Mouse (Mus musculus) forebrain, embryonic 12.5 days (tissue): ENCODE measurements around the gene Msi2. TPM values are rescaled to one million over a fixed set of nuclear protein-coding genes. Genes with fewer than 3 reads are reported as not detected.

Experiments
- ATAC-seq: fragments of 200-750 bp; cut with Nextera tagmentation; 2 replicates; pipeline ENCODE4 v1.8.0; 2017; ENCODE audit warnings: moderate TSS enrichment; ENCODE audit not compliant: low FRiP score
- H3K27ac ChIP-seq: fragments of 300-500 bp; sonication (generic); 2 replicates; pipeline ENCODE4 v1.5.1; 2016; ENCODE audit warnings: mild to moderate bottlenecking
- H3K27me3 ChIP-seq: fragments of 300-500 bp; sonication (generic); 2 replicates; pipeline ENCODE4 v1.6.1; 2016; ENCODE audit warnings: mild to moderate bottlenecking
- H3K36me3 ChIP-seq: fragments of 300-500 bp; sonication (generic); replicated peaks from 2 replicates; pipeline ENCODE4 v1.6.1; 2016; ENCODE audit warnings: mild to moderate bottlenecking
- H3K4me1 ChIP-seq: fragments of 300-500 bp; sonication (generic); 2 replicates; pipeline ENCODE4 v1.6.1; 2016
- H3K4me2 ChIP-seq: fragments of 300-500 bp; sonication (generic); 2 replicates; pipeline ENCODE4 v1.6.1; 2016; ENCODE audit warnings: mild to moderate bottlenecking, moderate library complexity
- H3K4me3 ChIP-seq: fragments of 300-500 bp; sonication (generic); replicated peaks from 2 replicates; pipeline ENCODE4 v1.5.1; 2016; ENCODE audit warnings: mild to moderate bottlenecking
- H3K9ac ChIP-seq: fragments of 300-500 bp; sonication (generic); 2 replicates; pipeline ENCODE4 v1.6.1; 2016; ENCODE audit warnings: mild to moderate bottlenecking
- H3K9me3 ChIP-seq: fragments of 300-500 bp; sonication (generic); 2 replicates; pipeline ENCODE4 v1.6.1; 2016
- WGBS: fragments of 180-500 bp; shearing (Covaris S2); methylation state at CpG from one replicate; pipeline ENCODE4 v1.1.7; 2016; 5-methylcytosine and 5-hydroxymethylcytosine counted together
- polyA plus RNA-seq: library from polyadenylated mRNA; unstranded; fragments of >200 nt; fragmentation: Nextera tagmentation; extraction: Ambion mirVana; gene quantifications from 2 replicates; pipeline ENCODE4 v1.2.1, GENCODE M21; 2016

The Msi2 gene
- polyA plus RNA-seq, 1 experiment from 2014 or later, result 35.8 TPM

GRCm38 (mm10) chr11:88645821-88646220 lies 72.5 kb downstream of the Msi2 start:
- Histone ChIP-seq H3K4me2 (peak overlapping the region; percentile 31; the same call in 1 of the 2 replicates), H3K4me1 (peaks cover 85% of the 10 kb centered on the region), H3K27me3 (no peaks in the 10 kb centered on the region), H3K9ac (no peak overlapping the region), H3K27ac (peak overlapping the region; percentile 88), H3K36me3 (peaks cover 4% of the 10 kb centered on the region), H3K9me3 (no peaks in the 10 kb centered on the region), H3K4me3 (no peak overlapping the region)
- ATAC-seq, result no peak; the same call in 1 of the 2 replicates
- 51% methylated on average over 7 of the region's 7 CpGs for WGBS

DNA sequence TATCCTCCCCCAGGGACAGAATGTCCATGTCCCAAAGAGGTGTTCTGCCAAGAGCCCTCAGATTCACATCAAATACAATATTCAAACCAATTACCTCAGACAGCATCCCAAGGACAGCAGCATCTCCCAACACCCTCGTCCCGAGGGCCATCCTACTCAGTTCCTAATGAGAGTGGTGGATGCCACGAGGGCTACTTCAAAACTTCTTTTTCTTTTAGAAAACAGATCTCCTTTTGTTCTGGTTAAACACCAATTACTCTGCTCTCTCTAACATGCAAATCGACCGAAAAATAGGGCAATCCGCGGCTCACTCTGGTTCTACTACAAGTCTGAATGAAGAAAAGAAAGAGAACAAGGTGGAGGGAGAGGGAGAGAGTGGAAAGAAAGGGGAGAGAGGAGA lies 73.6 kb downstream of the Msi2 start:
- Histone ChIP-seq H3K36me3 (peaks cover 11% of the 10 kb centered on the region), H3K9me3 (no peaks in the 10 kb centered on the region), H3K9ac (no peak overlapping the region), H3K4me2 (peak overlapping the region; percentile 31; the same call in 1 of the 2 replicates), H3K4me3 (no peak overlapping the region), H3K27me3 (no peaks in the 10 kb centered on the region), H3K4me1 (peaks cover 77% of the 10 kb centered on the region), H3K27ac (peak overlapping the region; percentile 88)
- 1% methylated on average over 7 of the region's 7 CpGs for WGBS
- peak; percentile 31; the same call in 1 of the 2 replicates for ATAC-seq

GRCm38 (mm10) chr11:88639862-88640261 lies 78.5 kb downstream of the Msi2 start:
- peaks cover 69% of the 10 kb centered on the region for H3K4me1 ChIP-seq
- H3K27ac ChIP-seq, result 0 out of 2 replicates have a peak overlapping the region, but pooled peaks have one; percentile 13
- no peaks in the 10 kb centered on the region for H3K9me3 ChIP-seq
- no peak overlapping the region for H3K4me3 ChIP-seq
- H3K4me2 ChIP-seq, result no peak overlapping the region
- no peak overlapping the region for H3K9ac ChIP-seq
- WGBS, result 66% methylated on average over 4 of the region's 4 CpGs
- ATAC-seq, result no peak
- H3K36me3 ChIP-seq, result peaks cover 12% of the 10 kb centered on the region; the same call in 1 of the 2 replicates
- H3K27me3 ChIP-seq, result no peaks in the 10 kb centered on the region

- H3K4me3 ChIP-seq, result no peak overlapping the region
- H3K9ac ChIP-seq, result no peak overlapping the region
- no peak overlapping the region for H3K4me2 ChIP-seq
- H3K4me1 ChIP-seq, result peaks cover 64% of the 10 kb centered on the region
- no peaks in the 10 kb centered on the region for H3K9me3 ChIP-seq
- 0 out of 2 replicates have a peak overlapping the region, but pooled peaks have one; percentile 37 for H3K27ac ChIP-seq
- H3K27me3 ChIP-seq, result no peaks in the 10 kb centered on the region
- WGBS, result 81% methylated on average over 6 of the region's 6 CpGs
- ATAC-seq, result no peak
- peaks cover 16% of the 10 kb centered on the region; the same call in 1 of the 2 replicates for H3K36me3 ChIP-seq
Observed at GRCm38 (mm10) chr11:88638936-88639542, 79.3 kb downstream of the Msi2 start.

DNA sequence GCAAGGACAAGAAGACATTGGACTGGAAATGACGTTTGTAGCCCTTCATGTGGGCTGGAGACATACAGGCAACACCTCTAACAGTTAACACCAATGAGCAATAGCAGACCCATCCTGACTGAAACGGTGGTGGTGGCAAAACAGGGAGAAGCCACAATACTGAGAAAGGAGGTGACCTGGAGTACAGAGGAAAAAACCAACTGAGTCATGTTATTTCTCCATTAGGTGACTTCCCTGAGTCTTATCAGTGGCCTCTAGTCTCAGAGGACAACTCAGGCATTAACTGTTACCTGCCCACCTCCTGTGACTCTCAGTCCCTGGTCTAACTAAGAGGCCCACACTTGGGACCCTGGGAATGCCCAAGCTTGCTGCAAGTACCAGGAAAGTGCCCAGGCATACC lies 80.1 kb downstream of the Msi2 start:
- Histone ChIP-seq H3K36me3 (peaks cover 16% of the 10 kb centered on the region; the same call in 1 of the 2 replicates), H3K4me2 (no peak overlapping the region), H3K4me1 (peaks cover 58% of the 10 kb centered on the region), H3K27ac (no peak overlapping the region), H3K27me3 (no peaks in the 10 kb centered on the region), H3K9me3 (no peaks in the 10 kb centered on the region), H3K4me3 (no peak overlapping the region), H3K9ac (no peak overlapping the region)
- 67% methylated on average over 2 of the region's 2 CpGs for WGBS
- no peak for ATAC-seq

DNA sequence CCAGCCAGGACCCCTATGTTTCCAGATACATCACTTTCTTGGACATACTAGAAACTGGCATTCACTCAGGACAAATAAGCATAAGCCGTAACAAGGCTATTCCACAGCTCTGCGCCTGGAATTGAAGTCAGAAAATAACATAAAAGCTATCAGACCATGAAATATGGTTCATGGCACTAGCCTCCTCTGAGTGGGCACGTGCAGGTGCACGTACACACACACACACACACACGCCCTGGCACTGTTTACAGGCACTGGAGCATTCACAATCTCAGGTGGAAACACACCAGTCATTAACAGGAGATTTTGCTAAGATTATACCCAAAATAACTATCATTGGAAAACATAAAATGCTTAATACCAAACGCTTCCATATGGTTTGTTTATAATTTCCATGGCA lies 81.4 kb downstream of the Msi2 start:
- Histone ChIP-seq H3K4me1 (peaks cover 63% of the 10 kb centered on the region), H3K4me3 (no peak overlapping the region), H3K9ac (no peak overlapping the region), H3K4me2 (no peak overlapping the region), H3K36me3 (peaks cover 16% of the 10 kb centered on the region; the same call in 1 of the 2 replicates), H3K27ac (no peak overlapping the region), H3K9me3 (no peaks in the 10 kb centered on the region), H3K27me3 (no peaks in the 10 kb centered on the region)
- 95% methylated on average over 6 of the region's 6 CpGs for WGBS
- ATAC-seq, result no peak

DNA sequence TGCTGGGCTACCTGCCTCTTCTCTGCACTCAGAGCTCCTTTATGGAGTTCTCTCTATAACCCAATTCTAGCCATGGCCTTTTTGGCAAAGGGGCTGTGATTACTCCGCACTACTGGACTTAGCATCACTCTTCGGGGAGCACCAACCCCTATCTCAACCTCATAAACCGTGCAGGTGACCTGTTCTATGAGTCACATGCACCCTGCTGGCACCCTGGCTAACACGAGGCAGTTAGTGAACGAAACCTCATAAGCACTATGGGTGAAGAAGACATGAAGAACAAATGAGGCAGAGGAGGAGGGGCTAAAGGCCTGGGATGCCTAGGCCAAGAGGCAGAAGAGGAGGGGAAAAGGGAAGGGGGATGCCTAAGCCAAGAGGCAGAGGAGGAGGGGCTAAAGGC lies 82.0 kb downstream of the Msi2 start:
- H3K27me3 ChIP-seq, result no peaks in the 10 kb centered on the region
- no peak overlapping the region for H3K4me2 ChIP-seq
- no peak for ATAC-seq
- peaks cover 64% of the 10 kb centered on the region for H3K4me1 ChIP-seq
- no peak overlapping the region for H3K4me3 ChIP-seq
- 93% methylated on average over 5 of the region's 5 CpGs for WGBS
- 0 out of 2 replicates have a peak overlapping the region, but pooled peaks have one; percentile 5 for H3K27ac ChIP-seq
- H3K36me3 ChIP-seq, result 0 out of 2 replicates have a peak, but pooled peaks cover 16% of the 10 kb centered on the region
- H3K9me3 ChIP-seq, result no peaks in the 10 kb centered on the region
- no peak overlapping the region for H3K9ac ChIP-seq

GRCm38 (mm10) chr11:88634627-88635026 lies 83.7 kb downstream of the Msi2 start:
- WGBS, result 54% methylated on average over 1 of the region's 1 CpGs
- Histone ChIP-seq H3K36me3 (0 out of 2 replicates have a peak, but pooled peaks cover 8% of the 10 kb centered on the region), H3K4me2 (no peak overlapping the region), H3K4me1 (peaks cover 71% of the 10 kb centered on the region), H3K27me3 (no peaks in the 10 kb centered on the region), H3K4me3 (no peak overlapping the region), H3K9ac (no peak overlapping the region), H3K27ac (no peak overlapping the region), H3K9me3 (no peaks in the 10 kb centered on the region)
- no peak for ATAC-seq

DNA sequence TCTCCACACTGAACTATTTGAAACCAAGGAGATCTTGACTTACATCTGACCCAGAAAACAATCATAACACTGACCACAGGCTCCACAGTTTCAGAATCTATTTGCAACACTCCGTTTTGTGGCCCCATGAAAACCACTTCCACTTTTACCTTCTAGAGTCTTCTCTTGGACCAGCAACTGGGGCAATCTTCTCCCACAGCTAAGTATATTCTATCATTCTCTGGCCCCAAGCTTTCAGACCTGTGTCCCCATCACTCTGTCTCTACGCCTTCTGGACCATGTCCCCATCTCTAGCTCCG lies 86.4 kb downstream of the Msi2 start:
- Histone ChIP-seq H3K9ac (no peak overlapping the region), H3K27me3 (no peaks in the 10 kb centered on the region), H3K4me3 (no peak overlapping the region), H3K4me2 (no peak overlapping the region), H3K9me3 (no peaks in the 10 kb centered on the region), H3K27ac (peak overlapping the region; percentile 70), H3K36me3 (0 out of 2 replicates have a peak, but pooled peaks cover 7% of the 10 kb centered on the region), H3K4me1 (peaks cover 72% of the 10 kb centered on the region)
- WGBS, result 89% methylated on average over 3 of the region's 3 CpGs
- ATAC-seq, result no peak

GRCm38 (mm10) chr11:88631084-88631931 lies 87.0 kb downstream of the Msi2 start:
- 70% methylated on average over 8 of the region's 8 CpGs for WGBS
- Histone ChIP-seq H3K4me3 (no peak overlapping the region), H3K9me3 (no peaks in the 10 kb centered on the region), H3K36me3 (0 out of 2 replicates have a peak, but pooled peaks cover 7% of the 10 kb centered on the region), H3K27ac (peak overlapping the region; percentile 85), H3K9ac (no peak overlapping the region), H3K4me1 (peaks cover 76% of the 10 kb centered on the region), H3K4me2 (no peak overlapping the region), H3K27me3 (no peaks in the 10 kb centered on the region)
- no peak for ATAC-seq

GRCm38 (mm10) chr11:88629619-88630018 lies 88.7 kb downstream of the Msi2 start:
- Histone ChIP-seq H3K4me1 (peaks cover 80% of the 10 kb centered on the region), H3K27ac (peak overlapping the region; percentile 98), H3K36me3 (0 out of 2 replicates have a peak, but pooled peaks cover 1% of the 10 kb centered on the region), H3K4me3 (no peak overlapping the region), H3K9ac (peak overlapping the region; percentile 44; the same call in 1 of the 2 replicates), H3K4me2 (0 out of 2 replicates have a peak overlapping the region, but pooled peaks have one; percentile 0), H3K9me3 (no peaks in the 10 kb centered on the region), H3K27me3 (no peaks in the 10 kb centered on the region)
- ATAC-seq, result peak; percentile 87
- 5% methylated on average over 4 of the region's 4 CpGs for WGBS

GRCm38 (mm10) chr11:88629165-88629564 lies 89.1 kb downstream of the Msi2 start:
- no peaks in the 10 kb centered on the region for H3K9me3 ChIP-seq
- H3K27me3 ChIP-seq, result no peaks in the 10 kb centered on the region
- peak overlapping the region; percentile 44; the same call in 1 of the 2 replicates for H3K9ac ChIP-seq
- H3K27ac ChIP-seq, result peak overlapping the region; percentile 98
- 0 out of 2 replicates have a peak overlapping the region, but pooled peaks have one; percentile 0 for H3K4me2 ChIP-seq
- no peak for ATAC-seq
- no peaks in the 10 kb centered on the region for H3K36me3 ChIP-seq
- WGBS, result 31% methylated on average over 4 of the region's 4 CpGs
- peaks cover 81% of the 10 kb centered on the region for H3K4me1 ChIP-seq
- no peak overlapping the region for H3K4me3 ChIP-seq
